Mouse (Mus musculus) CH12.LX (cell line): ENCODE results near the gene Hoxa13. TPM values are rescaled to one million over a fixed set of nuclear protein-coding genes. Genes with fewer than 3 reads are reported as not detected.

Experiments used
- DNase-seq: peaks from one replicate; pipeline ENCODE4 v3.0.0-alpha.2; 2013; ENCODE audit errors: extremely low read depth
- H3K27ac ChIP-seq: 2 replicates; pipeline ENCODE4 v1.5.1; 2012; ENCODE audit warnings: low read depth, mild to moderate bottlenecking, control low read depth, moderate library complexity; ENCODE audit not compliant: insufficient read depth
- H3K27me3 ChIP-seq: replicated peaks from 2 replicates; pipeline ENCODE3; 2012; ENCODE audit warnings: inconsistent platforms
- H3K36me3 ChIP-seq, 2 experiments: replicated peaks in 1 of 2; 2 replicates each; pipeline versions ENCODE3 to v1.6.1; 2012; ENCODE audit warnings: inconsistent platforms in 1 of 2, low read length in 1 of 2, mild to moderate bottlenecking in 1 of 2, mixed read lengths in 1 of 2, moderate library complexity in 1 of 2; ENCODE audit not compliant: control insufficient read depth in 1 of 2, insufficient read depth in 1 of 2
- H3K4me1 ChIP-seq, 2 experiments: 2 replicates each; pipeline ENCODE4 v1.6.1; 2012; ENCODE audit warnings: inconsistent platforms in 1 of 2, moderate library complexity in 1 of 2; ENCODE audit not compliant: insufficient read depth in 2 of 2, control insufficient read depth in 1 of 2
- H3K4me2 ChIP-seq: 2 replicates; pipeline ENCODE4 v1.6.1; 2012; ENCODE audit warnings: low read depth, mild to moderate bottlenecking, control low read depth; ENCODE audit not compliant: poor library complexity, insufficient read depth, severe bottlenecking
- H3K4me3 ChIP-seq, 3 experiments: fragments of 150-350 bp in 1 of 3; sonication (generic) in 1 of 3; replicated peaks in 1 of 3; 2 replicates each; pipeline versions ENCODE3 to v1.5.1; 2011 to 2012; ENCODE audit warnings: low read depth in 2 of 3, low read length in 2 of 3, mild to moderate bottlenecking in 2 of 3, moderate library complexity in 2 of 3, control low read depth in 1 of 3, improper control_type of control experiment in 1 of 3, inconsistent platforms in 1 of 3, mixed read lengths in 1 of 3; ENCODE audit not compliant: poor library complexity in 1 of 3
- H3K79me2 ChIP-seq: replicated peaks from 2 replicates; pipeline ENCODE4 v1.6.1; 2012; ENCODE audit warnings: mild to moderate bottlenecking, moderate library complexity; ENCODE audit not compliant: control insufficient read depth, poor library complexity, insufficient read depth, severe bottlenecking; ENCODE audit errors: extremely low read depth
- H3K9ac ChIP-seq: 2 replicates; pipeline ENCODE4 v1.6.1; 2012; ENCODE audit warnings: low read depth, mild to moderate bottlenecking, control low read depth, moderate library complexity; ENCODE audit not compliant: insufficient read depth
- H3K9me3 ChIP-seq: replicated peaks from 2 replicates; pipeline ENCODE3; 2012; ENCODE audit warnings: low read length, inconsistent platforms, mixed read lengths
- BHLHE40 ChIP-seq: IDR thresholded peaks from 2 replicates; pipeline ENCODE4 v1.6.1; 2011; ENCODE audit warnings: mild to moderate bottlenecking, low read depth, low read length, improper control_type of control experiment
- CHD2 ChIP-seq: IDR thresholded peaks from 2 replicates; pipeline ENCODE4 v1.6.1; 2011; ENCODE audit warnings: low read length, improper control_type of control experiment
- CTCF ChIP-seq, 2 experiments: IDR thresholded peaks in 1 of 2; conservative IDR thresholded peaks in 1 of 2; 2 replicates each; pipeline ENCODE4 v1.5.1; 2011 to 2012; ENCODE audit warnings: low read depth in 2 of 2, low read length in 2 of 2, improper control_type of control experiment in 1 of 2, inconsistent platforms in 1 of 2, mild to moderate bottlenecking in 1 of 2, moderate library complexity in 1 of 2
- E2F4 ChIP-seq: IDR thresholded peaks from 2 replicates; pipeline ENCODE4 v1.6.1; 2011; ENCODE audit warnings: low read depth, low read length, improper control_type of control experiment; ENCODE audit not compliant: insufficient replicate concordance
- ELF1 ChIP-seq: IDR thresholded peaks from 2 replicates; pipeline ENCODE4 v1.6.1; 2014; ENCODE audit warnings: low read depth, mild to moderate bottlenecking, inconsistent platforms, low read length, improper control_type of control experiment
- ETS1 ChIP-seq: conservative IDR thresholded peaks from 2 replicates; pipeline ENCODE4 v1.6.1; 2012; ENCODE audit warnings: low read depth, mild to moderate bottlenecking, inconsistent platforms, low read length, improper control_type of control experiment, moderate library complexity
- GABPA ChIP-seq: IDR thresholded peaks from 2 replicates; pipeline ENCODE4 v1.6.1; 2012; ENCODE audit warnings: low read depth, low read length, improper control_type of control experiment, inconsistent platforms; ENCODE audit not compliant: insufficient replicate concordance
- HCFC1 ChIP-seq: IDR thresholded peaks from 2 replicates; pipeline ENCODE4 v1.6.1; 2012; ENCODE audit warnings: low read depth, mild to moderate bottlenecking, inconsistent platforms, low read length, improper control_type of control experiment
- IRF4 ChIP-seq: IDR thresholded peaks from 2 replicates; pipeline ENCODE4 v1.6.1; 2014; ENCODE audit warnings: low read depth, mild to moderate bottlenecking, inconsistent platforms, low read length, improper control_type of control experiment
- JUN ChIP-seq: IDR thresholded peaks from 2 replicates; pipeline ENCODE4 v1.6.1; 2011; ENCODE audit warnings: low read depth, mild to moderate bottlenecking, low read length, improper control_type of control experiment, moderate library complexity; ENCODE audit not compliant: insufficient read depth
- JUND ChIP-seq: conservative IDR thresholded peaks from 2 replicates; pipeline ENCODE4 v1.6.1; 2011; ENCODE audit warnings: low read depth, low read length, improper control_type of control experiment
- KAT2A ChIP-seq: IDR thresholded peaks from 2 replicates; pipeline ENCODE4 v1.6.1; 2012; ENCODE audit warnings: low read length, improper control_type of control experiment, inconsistent platforms; ENCODE audit not compliant: insufficient replicate concordance
- MAX ChIP-seq: IDR thresholded peaks from 2 replicates; pipeline ENCODE4 v1.6.1; 2011; ENCODE audit warnings: low read length, improper control_type of control experiment
- MYC ChIP-seq: IDR thresholded peaks from 2 replicates; pipeline ENCODE4 v1.6.1; 2011; ENCODE audit warnings: low read depth, mild to moderate bottlenecking, improper control_type of control experiment, low read length
- NELFE ChIP-seq: IDR thresholded peaks from 2 replicates; pipeline ENCODE4 v1.6.1; 2011; ENCODE audit warnings: low read depth, low read length, improper control_type of control experiment
- POLR2A ChIP-seq: IDR thresholded peaks from 2 replicates; pipeline ENCODE4 v1.6.1; 2011; ENCODE audit warnings: low read depth, mild to moderate bottlenecking, improper control_type of control experiment, low read length
- POLR2AphosphoS2 ChIP-seq: IDR thresholded peaks from 2 replicates; pipeline ENCODE4 v1.6.1; 2011; ENCODE audit warnings: low read depth, low read length, improper control_type of control experiment
- RAD21 ChIP-seq: IDR thresholded peaks from 2 replicates; pipeline ENCODE4 v1.6.1; 2011; ENCODE audit warnings: low read depth, mild to moderate bottlenecking, low read length, improper control_type of control experiment, moderate library complexity
- RCOR1 ChIP-seq: conservative IDR thresholded peaks from 2 replicates; pipeline ENCODE4 v1.6.1; 2012; ENCODE audit warnings: low read depth, mild to moderate bottlenecking, inconsistent platforms, low read length, improper control_type of control experiment
- SMC3 ChIP-seq: IDR thresholded peaks from 2 replicates; pipeline ENCODE4 v1.6.1; 2011; ENCODE audit warnings: low read depth, low read length, improper control_type of control experiment
- TBP ChIP-seq: conservative IDR thresholded peaks from 2 replicates; pipeline ENCODE4 v1.6.1; 2011; ENCODE audit warnings: low read depth, low read length, improper control_type of control experiment
- TCF12 ChIP-seq: IDR thresholded peaks from 2 replicates; pipeline ENCODE4 v1.6.1; 2014; ENCODE audit warnings: low read depth, mild to moderate bottlenecking, inconsistent platforms, low read length, improper control_type of control experiment
- USF1 ChIP-seq: IDR thresholded peaks from 2 replicates; pipeline ENCODE4 v1.6.1; 2014; ENCODE audit warnings: low read depth, mild to moderate bottlenecking, inconsistent platforms, low read length, improper control_type of control experiment
- USF2 ChIP-seq: conservative IDR thresholded peaks from 2 replicates; pipeline ENCODE4 v1.6.1; 2011; ENCODE audit warnings: low read depth, low read length, improper control_type of control experiment
- ZC3H11A ChIP-seq: IDR thresholded peaks from 2 replicates; pipeline ENCODE4 v1.6.1; 2012; ENCODE audit warnings: low read depth, mild to moderate bottlenecking, inconsistent platforms, low read length, improper control_type of control experiment
- ZMIZ1 ChIP-seq: IDR thresholded peaks from 2 replicates; pipeline ENCODE4 v1.6.1; 2012; ENCODE audit warnings: low read depth, mild to moderate bottlenecking, inconsistent platforms, low read length, improper control_type of control experiment
- dilution Hi-C: fragments of 300-500 bp; cut with MboI; formaldehyde crosslinking; loops from 2 replicates; pipeline ENCODE4 v1.14.3; 2020; ENCODE audit warnings: low sequenced_read_pairs; ENCODE audit not compliant: extremely low pct_unique_long_range_greater_than_20kb, extremely low pct_ligation_motif_present
- in situ Hi-C: fragments of 300-500 bp; cut with MboI; formaldehyde crosslinking; loops from 3 replicates; pipeline ENCODE4 v1.14.3; 2019; ENCODE audit warnings: low sequenced_read_pairs, low pct_ligation_motif_present, low pct_unique_long_range_greater_than_20kb, mixed read lengths
- polyA plus RNA-seq: library from polyadenylated mRNA; unstranded; fragments of >175 nt; gene quantifications from 2 replicates; pipeline ENCODE4 v1.2.1, GENCODE M21; 2012; ENCODE audit warnings: low read depth; ENCODE audit not compliant: insufficient read length
- total RNA-seq, 2 experiments: library from RNA; depleted of rRNA; stranded (reverse); fragments of 300-350 nt in 1 of 2; fragments of >200 nt in 1 of 2; gene quantifications; 2 replicates each; pipeline ENCODE4 v1.2.3; 2012 to 2014

Hoxa13 gene
- total and polyA plus RNA-seq, 3 experiments = 0.17 TPM; not detected in 2

GRCm38 (mm10) chr6:52268756-52269155 is 8.1 kb upstream of the Hoxa13 start:
- TF ChIP-seq USF1 (no peak), ZC3H11A (no peak), GABPA (no peak), HCFC1 (no peak), RCOR1 (no peak), NELFE (no peak), MYC (no peak), TCF12 (no peak), RAD21 (no peak), KAT2A (no peak), SMC3 (no peak), POLR2AphosphoS2 (no peak), ZMIZ1 (no peak), IRF4 (no peak), POLR2A (no peak), ETS1 (no peak)
- TF ChIP-seq, all 38 proteins: peak for 0
- H3K4me3 ChIP-seq = no peak overlapping the region
- no peak for DNase-seq
- H3K4me1 ChIP-seq = peaks cover 0 to 7% of the 10 kb centered on the region in 2 experiments; a peak in 2 of 4 replicates
- in situ Hi-C loops = loop anchor here (10.0 to 25.0 kb wide), 2 partner anchors 566 to 644 kb away; no protein-coding TSS in a partner anchor
- no peak overlapping the region for H3K4me2 ChIP-seq
- no peaks in the 10 kb centered on the region for H3K9me3 ChIP-seq
- H3K27me3 ChIP-seq = peaks cover 4% of the 10 kb centered on the region
- H3K27ac ChIP-seq = no peak overlapping the region
- H3K9ac ChIP-seq = no peak overlapping the region
- dilution Hi-C loops = no loop called here
- no peaks in the 10 kb centered on the region for H3K79me2 ChIP-seq
- no peaks in the 10 kb centered on the region for H3K36me3 ChIP-seq

- Histone ChIP-seq H3K27ac (no peak overlapping the region), H3K4me2 (no peak overlapping the region), H3K79me2 (no peaks in the 10 kb centered on the region), H3K27me3 (peaks cover 8% of the 10 kb centered on the region), H3K4me3 (no peak overlapping the region), H3K4me1 (peaks cover 0 to 7% of the 10 kb centered on the region in 2 experiments; a peak in 2 of 4 replicates), H3K9me3 (no peaks in the 10 kb centered on the region), H3K9ac (no peak overlapping the region), H3K36me3 (no peaks in the 10 kb centered on the region)
- in situ Hi-C loops = loop anchor here (10.0 to 25.0 kb wide), 2 partner anchors 566 to 644 kb away; no protein-coding TSS in a partner anchor
- no peak for DNase-seq
- dilution Hi-C loops = no loop called here
- TF ChIP-seq JUND (no peak), IRF4 (no peak), ELF1 (no peak), USF2 (no peak), NELFE (no peak), E2F4 (no peak), CHD2 (no peak), USF1 (no peak), CTCF (conservative IDR thresholded peaks at IDR 0.05 in 1 of 2, IDR thresholded peaks at IDR 0.05 in 1 of 2; ENCODE audit: low read depth in 2 of 2, low read length in 2 of 2) (no peak), JUN (no peak), BHLHE40 (no peak), SMC3 (no peak), TBP (no peak), ETS1 (no peak), MAX (no peak)
Measured at GRCm38 (mm10) chr6:52268341-52268740, 7.7 kb upstream of the Hoxa13 start.
